Mouse (Mus musculus) neural tube, embryonic 13.5 days (tissue): ENCODE data around the gene Slc7a8. TPM values are rescaled to one million over a fixed set of nuclear protein-coding genes. Genes with fewer than 3 reads are reported as not detected.

Experiments used
- ATAC-seq: fragments of 200-750 bp; cut with Nextera tagmentation; 2 replicates; pipeline ENCODE4 v1.8.0; 2017; ENCODE audit warnings: low read depth, mild to moderate bottlenecking, moderate TSS enrichment, moderate library complexity
- H3K27ac ChIP-seq: fragments of 300-500 bp; sonication (generic); replicated peaks from 2 replicates; pipeline ENCODE4 v1.5.1; 2015; ENCODE audit warnings: moderate library complexity, mild to moderate bottlenecking, inconsistent platforms
- H3K27me3 ChIP-seq: fragments of 300-500 bp; sonication (generic); 2 replicates; pipeline ENCODE4 v1.6.1; 2015; ENCODE audit warnings: mild to moderate bottlenecking, inconsistent platforms
- H3K36me3 ChIP-seq: fragments of 300-500 bp; sonication (generic); 2 replicates; pipeline ENCODE4 v1.6.1; 2015; ENCODE audit warnings: mild to moderate bottlenecking, inconsistent platforms
- H3K4me1 ChIP-seq: fragments of 300-500 bp; sonication (generic); replicated peaks from 2 replicates; pipeline ENCODE4 v1.6.1; 2015; ENCODE audit warnings: inconsistent platforms
- H3K4me2 ChIP-seq: fragments of 300-500 bp; sonication (generic); 2 replicates; pipeline ENCODE4 v1.6.1; 2015; ENCODE audit warnings: inconsistent platforms, mild to moderate bottlenecking, moderate library complexity
- H3K4me3 ChIP-seq: fragments of 300-500 bp; sonication (generic); 2 replicates; pipeline ENCODE4 v1.5.1; 2015; ENCODE audit warnings: mild to moderate bottlenecking, inconsistent platforms
- H3K9ac ChIP-seq: fragments of 300-500 bp; sonication (generic); 2 replicates; pipeline ENCODE4 v1.6.1; 2015; ENCODE audit warnings: moderate library complexity, mild to moderate bottlenecking, inconsistent platforms
- H3K9me3 ChIP-seq: fragments of 300-500 bp; sonication (generic); 2 replicates; pipeline ENCODE4 v1.6.1; 2016; ENCODE audit warnings: inconsistent platforms
- WGBS: fragments of 180-500 bp; shearing (Covaris S2); methylation state at CpG from one replicate; pipeline ENCODE4 v1.1.7; 2015; 5-methylcytosine and 5-hydroxymethylcytosine counted together
- polyA plus RNA-seq: library from polyadenylated mRNA; unstranded; fragments of >200 nt; fragmentation: Nextera tagmentation; extraction: Ambion mirVana; gene quantifications from 2 replicates; pipeline ENCODE4 v1.2.1, GENCODE M21; 2015

Slc7a8 gene
- polyA plus RNA-seq, 1 experiment from 2014 or later = 4.4 TPM

DNA sequence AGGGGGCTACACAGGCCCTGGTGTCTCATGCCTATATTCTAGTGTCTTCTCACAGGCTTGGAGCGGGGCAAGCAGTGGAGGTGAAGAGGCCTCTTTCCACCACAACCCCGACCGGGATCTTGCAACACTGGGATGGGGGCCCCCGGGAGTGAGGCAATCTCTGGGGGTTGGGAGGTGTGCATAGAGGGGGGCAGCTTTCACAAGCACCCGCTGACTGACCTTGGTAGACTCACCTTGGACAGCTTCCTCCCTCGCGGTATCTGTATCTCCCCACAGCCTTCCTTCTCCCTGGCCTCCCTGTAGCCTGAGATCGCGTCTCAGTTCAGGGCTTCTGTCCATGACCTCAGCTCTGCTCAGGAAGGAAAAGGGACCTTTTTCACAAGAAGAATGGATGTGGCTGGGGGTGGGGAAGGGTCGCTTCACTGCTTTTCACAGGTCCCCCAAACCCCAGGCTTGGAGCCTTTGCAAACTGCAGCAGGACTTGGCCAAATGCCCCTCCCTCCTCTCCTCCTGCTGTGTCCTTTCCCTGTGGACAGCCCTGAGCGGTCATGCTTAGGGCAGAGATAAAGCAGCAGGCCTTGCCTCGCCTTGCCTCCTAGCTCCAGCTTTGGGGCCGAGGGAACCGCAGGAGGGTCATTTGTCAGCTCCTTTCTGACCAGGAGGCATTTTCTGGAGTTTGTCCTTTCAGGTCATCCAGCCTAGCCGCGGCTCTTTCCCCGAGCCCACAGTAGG is 75.0 kb downstream of the Slc7a8 start:
- Histone ChIP-seq H3K4me1 (no peaks in the 10 kb centered on the region), H3K9ac (no peak overlapping the region), H3K36me3 (no peaks in the 10 kb centered on the region), H3K4me3 (no peak overlapping the region), H3K27me3 (peaks cover 6% of the 10 kb centered on the region; the same call in 1 of the 2 replicates), H3K4me2 (no peak overlapping the region), H3K9me3 (no peaks in the 10 kb centered on the region), H3K27ac (no peak overlapping the region)
- 63% methylated on average over 17 of the region's 17 CpGs for WGBS
- no peak for ATAC-seq

DNA sequence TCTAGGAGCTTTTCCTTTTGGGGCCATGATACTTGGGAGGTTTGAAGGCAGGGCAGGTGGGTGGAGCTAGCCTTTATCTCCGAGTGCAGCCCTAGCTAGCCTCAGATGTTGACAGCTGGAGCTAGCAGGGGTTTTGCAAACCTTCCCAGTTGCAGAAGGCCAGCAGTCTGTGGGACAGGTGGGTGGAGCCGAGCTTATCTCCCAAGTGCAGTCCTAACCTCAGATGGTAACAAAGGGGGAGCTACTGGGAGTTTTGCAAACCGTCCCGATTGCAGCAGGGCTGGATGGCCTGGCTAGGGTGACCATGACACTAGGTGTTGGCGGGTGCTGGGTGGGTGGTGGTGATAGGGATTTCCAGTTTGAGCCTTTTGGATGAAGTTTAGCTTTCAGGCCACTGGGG is 75.9 kb downstream of the Slc7a8 start:
- no peak overlapping the region for H3K9ac ChIP-seq
- H3K4me2 ChIP-seq = no peak overlapping the region
- no peaks in the 10 kb centered on the region for H3K36me3 ChIP-seq
- ATAC-seq = no peak
- H3K9me3 ChIP-seq = no peaks in the 10 kb centered on the region
- 65% methylated on average over 5 of the region's 5 CpGs for WGBS
- peaks cover 6% of the 10 kb centered on the region; the same call in 1 of the 2 replicates for H3K27me3 ChIP-seq
- no peak overlapping the region for H3K4me3 ChIP-seq
- no peak overlapping the region for H3K27ac ChIP-seq
- H3K4me1 ChIP-seq = no peaks in the 10 kb centered on the region

DNA sequence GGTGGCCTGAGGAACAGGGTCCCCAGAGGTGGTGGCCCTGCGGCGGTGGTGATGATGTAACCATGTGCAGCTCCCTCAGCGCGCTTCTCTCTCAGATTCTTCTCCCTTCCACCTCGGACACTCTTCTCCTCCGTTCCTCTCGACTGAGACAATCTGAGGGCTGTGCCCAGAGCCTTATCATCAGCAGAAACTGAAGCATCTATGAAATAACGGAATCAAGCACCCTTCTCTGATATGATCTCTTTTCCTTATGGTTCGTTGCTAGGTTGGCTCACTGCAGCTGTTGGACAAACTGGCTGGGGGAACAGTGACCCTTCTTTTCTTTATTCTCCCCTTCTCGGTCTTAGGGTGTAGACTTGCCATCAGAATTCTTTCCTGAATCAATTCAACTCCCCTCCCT is 78.5 kb downstream of the Slc7a8 start:
- Histone ChIP-seq H3K9me3 (no peaks in the 10 kb centered on the region), H3K4me1 (no peaks in the 10 kb centered on the region), H3K27ac (no peak overlapping the region), H3K9ac (no peak overlapping the region), H3K27me3 (peaks cover 6% of the 10 kb centered on the region; the same call in 1 of the 2 replicates), H3K36me3 (no peaks in the 10 kb centered on the region), H3K4me3 (no peak overlapping the region), H3K4me2 (no peak overlapping the region)
- WGBS = 69% methylated on average over 10 of the region's 10 CpGs
- no peak for ATAC-seq

DNA sequence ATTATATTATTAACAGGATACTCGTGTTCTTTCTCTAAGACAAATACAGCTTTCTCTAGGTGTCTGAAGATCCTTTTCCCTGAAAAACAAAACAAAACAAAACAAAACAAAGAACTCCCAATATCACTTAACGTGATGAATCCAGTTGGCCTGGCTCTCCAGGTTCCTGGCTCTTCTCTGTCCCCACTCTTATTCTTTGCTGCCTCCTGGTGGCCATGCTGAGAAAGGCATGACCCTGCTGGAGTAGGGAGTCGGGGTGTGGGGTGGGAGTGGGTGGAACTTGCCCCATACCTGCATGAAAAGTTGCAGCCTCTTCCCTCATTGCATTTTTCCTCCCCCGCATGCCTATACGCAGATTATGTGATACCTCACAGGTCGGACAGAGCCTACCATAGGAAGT is 80.4 kb downstream of the Slc7a8 start:
- no peaks in the 10 kb centered on the region for H3K9me3 ChIP-seq
- WGBS = 12% methylated on average over 6 of the region's 6 CpGs
- no peaks in the 10 kb centered on the region for H3K4me1 ChIP-seq
- no peak overlapping the region for H3K4me2 ChIP-seq
- H3K4me3 ChIP-seq = no peak overlapping the region
- H3K27me3 ChIP-seq = peaks cover 6% of the 10 kb centered on the region; the same call in 1 of the 2 replicates
- 0 out of 2 replicates have a peak, but pooled peaks have one; percentile 32 for ATAC-seq
- no peak overlapping the region for H3K9ac ChIP-seq
- H3K27ac ChIP-seq = no peak overlapping the region
- no peaks in the 10 kb centered on the region for H3K36me3 ChIP-seq

DNA sequence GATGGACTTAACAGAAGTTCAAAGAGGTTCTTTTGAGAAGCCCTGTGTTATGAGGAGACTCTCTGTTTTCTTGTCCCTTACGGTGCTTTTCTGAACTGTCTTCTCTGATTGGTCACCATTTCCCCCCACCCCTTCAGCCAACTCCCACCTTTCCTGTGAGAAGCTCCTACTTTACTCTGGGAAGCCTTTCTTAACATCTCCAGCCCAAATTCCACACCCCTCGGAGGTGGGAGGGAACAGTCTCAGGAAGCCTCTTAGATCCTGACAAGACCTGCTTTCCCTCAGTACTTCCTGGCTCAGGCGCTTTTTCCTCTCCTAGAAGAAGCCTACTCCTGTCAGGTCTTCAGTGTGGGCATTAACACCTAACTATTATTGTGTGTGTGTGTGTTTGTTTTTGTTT is 82.2 kb downstream of the Slc7a8 start:
- no peaks in the 10 kb centered on the region for H3K4me1 ChIP-seq
- H3K4me2 ChIP-seq = no peak overlapping the region
- 0 out of 2 replicates have a peak, but pooled peaks cover 7% of the 10 kb centered on the region for H3K36me3 ChIP-seq
- peaks cover 6% of the 10 kb centered on the region; the same call in 1 of the 2 replicates for H3K27me3 ChIP-seq
- WGBS = 52% methylated on average over 3 of the region's 3 CpGs
- H3K9me3 ChIP-seq = no peaks in the 10 kb centered on the region
- H3K4me3 ChIP-seq = no peak overlapping the region
- H3K27ac ChIP-seq = no peak overlapping the region
- no peak overlapping the region for H3K9ac ChIP-seq
- no peak for ATAC-seq

DNA sequence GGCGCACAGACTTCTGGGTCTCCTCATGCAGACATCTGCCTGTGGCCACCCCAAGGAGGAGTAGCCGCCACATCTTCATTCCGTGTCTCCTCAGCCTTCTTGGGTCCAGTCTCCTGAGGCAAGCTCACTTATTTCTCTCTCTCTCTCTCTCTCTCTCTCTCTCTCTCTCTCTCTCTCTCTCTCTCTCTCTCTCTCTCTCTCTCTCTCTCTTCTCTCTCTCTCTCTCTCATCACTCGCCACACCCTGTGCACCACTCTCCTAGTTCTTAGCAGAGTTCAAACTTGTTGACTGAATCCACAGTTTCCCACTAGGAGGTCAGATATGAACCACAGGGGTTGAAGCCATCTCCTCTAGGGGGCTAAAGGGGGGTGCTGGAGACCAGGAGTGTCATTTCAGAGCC is 83.0 kb downstream of the Slc7a8 start, which contains the start of gene Gm29776:
Gm29776 (minus strand) TSS at position 101 of the 400 bp plus-strand sequence.
- ATAC-seq = no peak
- WGBS = 80% methylated on average over 3 of the region's 4 CpGs
- no peak within 1 kb of the TSS for H3K4me2 ChIP-seq
- peaks cover 14% of the 10 kb centered on the region for H3K36me3 ChIP-seq
- H3K4me3 ChIP-seq = no peak within 1 kb of the TSS
- H3K27me3 ChIP-seq = peaks cover 6% of the 10 kb centered on the region; the same call in 1 of the 2 replicates
- H3K9ac ChIP-seq = no peak within 1 kb of the TSS
- no peak within 1 kb of the TSS for H3K27ac ChIP-seq
- no peaks in the 10 kb centered on the region for H3K4me1 ChIP-seq
- H3K9me3 ChIP-seq = no peaks in the 10 kb centered on the region

DNA sequence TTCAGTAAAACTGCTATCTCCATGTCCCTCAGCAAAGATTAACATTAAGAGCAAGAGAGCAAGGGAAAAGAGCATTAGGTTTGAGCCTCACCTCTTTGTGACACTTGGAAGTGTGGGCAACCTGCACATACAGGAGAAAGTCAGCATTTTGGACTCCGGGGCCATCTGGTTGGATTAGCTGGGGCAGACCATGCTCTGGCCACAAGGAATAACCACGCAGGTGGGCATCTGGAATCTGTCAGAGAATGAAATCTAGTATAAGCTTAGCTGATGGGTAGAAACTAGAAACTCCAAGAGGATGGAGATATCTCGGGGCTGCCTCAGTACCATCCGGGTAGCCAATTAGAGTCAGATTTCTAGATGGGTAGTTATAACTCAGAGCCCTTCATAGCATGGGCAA is 85.0 kb downstream of the Slc7a8 start:
- Histone ChIP-seq H3K27ac (no peak overlapping the region), H3K4me1 (no peaks in the 10 kb centered on the region), H3K36me3 (peaks cover 28% of the 10 kb centered on the region), H3K4me2 (no peak overlapping the region), H3K4me3 (no peak overlapping the region), H3K9ac (no peak overlapping the region), H3K9me3 (no peaks in the 10 kb centered on the region), H3K27me3 (no peaks in the 10 kb centered on the region)
- WGBS = 91% methylated on average over 4 of the region's 4 CpGs
- no peak for ATAC-seq

DNA sequence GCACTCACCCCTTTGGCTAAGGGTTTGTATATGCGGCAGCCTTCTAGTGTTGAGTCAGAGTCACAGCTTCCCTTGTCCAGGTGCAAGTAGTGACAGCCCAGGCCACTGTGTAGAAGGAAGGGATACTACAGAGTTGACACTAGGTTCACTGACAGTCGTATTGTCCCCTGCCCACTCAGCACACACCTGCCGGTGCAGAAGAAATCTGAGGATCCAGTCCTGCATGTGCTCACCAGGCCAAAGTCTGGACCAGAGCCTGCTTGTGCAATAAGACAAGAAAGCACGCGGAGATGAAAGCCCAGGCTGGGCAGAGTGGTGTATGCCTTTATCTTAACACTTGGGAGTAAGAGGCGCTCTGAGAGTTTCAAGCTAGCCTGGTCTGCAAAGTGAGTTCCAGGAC is 86.7 kb downstream of the Slc7a8 start:
- Histone ChIP-seq H3K27me3 (no peaks in the 10 kb centered on the region), H3K4me2 (no peak overlapping the region), H3K9ac (no peak overlapping the region), H3K27ac (no peak overlapping the region), H3K4me1 (no peaks in the 10 kb centered on the region), H3K36me3 (peaks cover 39% of the 10 kb centered on the region), H3K4me3 (no peak overlapping the region), H3K9me3 (no peaks in the 10 kb centered on the region)
- no peak for ATAC-seq
- 87% methylated on average over 6 of the region's 6 CpGs for WGBS

DNA sequence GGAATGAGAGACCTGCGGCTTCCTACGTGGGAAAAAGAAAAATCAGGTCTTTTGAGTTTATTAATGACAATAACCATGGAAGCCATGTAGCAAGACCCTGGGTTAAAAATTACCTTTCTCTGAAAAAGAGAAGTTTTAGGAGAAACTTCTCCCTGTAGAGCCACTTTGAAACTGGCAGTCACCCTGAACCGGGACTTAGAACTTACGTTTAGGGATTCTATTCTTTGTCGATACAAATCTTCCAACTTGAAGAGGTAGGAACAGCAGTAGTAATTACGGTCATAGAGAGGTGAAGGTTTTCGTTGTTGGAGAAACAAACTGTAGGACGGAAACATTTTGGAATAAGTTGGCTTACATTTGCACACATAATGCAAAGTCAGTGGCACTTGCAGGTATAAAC is 94.5 kb downstream of the Slc7a8 start:
- Histone ChIP-seq H3K27ac (peak overlapping the region; percentile 63; the same call in 1 of the 2 replicates), H3K27me3 (no peaks in the 10 kb centered on the region), H3K9me3 (no peaks in the 10 kb centered on the region), H3K9ac (peak overlapping the region; percentile 75), H3K4me3 (peak overlapping the region; percentile 77), H3K4me2 (peak overlapping the region; percentile 69), H3K36me3 (peaks cover 37% of the 10 kb centered on the region), H3K4me1 (peaks cover 49% of the 10 kb centered on the region)
- no peak for ATAC-seq
- 7% methylated on average over 8 of the region's 8 CpGs for WGBS

DNA sequence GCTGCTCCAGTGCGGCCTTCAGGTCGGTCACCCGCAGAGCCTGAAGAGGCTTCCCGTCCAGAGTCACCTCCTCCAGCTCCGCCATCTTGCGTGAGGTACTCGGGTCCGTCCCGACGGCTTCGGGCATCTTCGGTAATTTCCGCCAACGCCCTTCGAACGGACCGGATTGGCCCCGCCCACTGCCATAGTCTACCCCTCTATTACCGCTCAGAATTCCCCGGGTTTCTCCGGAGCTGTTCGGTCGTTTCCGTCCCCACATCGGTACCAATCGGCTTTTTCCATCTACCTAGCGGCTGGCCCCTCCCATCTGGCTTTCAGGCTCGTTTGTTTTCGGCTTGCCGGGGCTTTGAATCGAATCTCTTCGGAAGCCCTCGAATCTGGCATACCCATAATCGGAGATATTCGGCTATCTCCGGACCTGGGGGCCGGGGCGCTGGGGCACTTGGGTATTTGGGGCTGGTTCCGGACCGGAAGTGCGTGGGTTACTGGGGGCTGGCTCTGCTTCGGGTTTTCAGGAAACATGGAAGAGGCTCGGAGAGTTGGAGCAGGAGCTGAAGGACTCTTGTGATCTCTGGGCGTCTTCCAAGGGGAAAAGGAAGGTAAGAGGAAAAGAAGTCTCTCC is 95.1 kb downstream of the Slc7a8 start, which contains the start of gene Acin1:
Acin1 (minus strand) TSS at position 410 of the 622 bp plus-strand sequence.
- peak within 1 kb of the TSS; percentile 87 for H3K9ac ChIP-seq
- peaks cover 49% of the 10 kb centered on the region for H3K4me1 ChIP-seq
- peak within 1 kb of the TSS; percentile 69 for H3K4me2 ChIP-seq
- peaks cover 42% of the 10 kb centered on the region for H3K36me3 ChIP-seq
- H3K9me3 ChIP-seq = no peaks in the 10 kb centered on the region
- no peaks in the 10 kb centered on the region for H3K27me3 ChIP-seq
- peak; percentile 98 for ATAC-seq
- peak within 1 kb of the TSS; percentile 77 for H3K4me3 ChIP-seq
- WGBS = under 1% methylated on average over 44 of the region's 44 CpGs
- peak within 1 kb of the TSS; percentile 95 for H3K27ac ChIP-seq

DNA sequence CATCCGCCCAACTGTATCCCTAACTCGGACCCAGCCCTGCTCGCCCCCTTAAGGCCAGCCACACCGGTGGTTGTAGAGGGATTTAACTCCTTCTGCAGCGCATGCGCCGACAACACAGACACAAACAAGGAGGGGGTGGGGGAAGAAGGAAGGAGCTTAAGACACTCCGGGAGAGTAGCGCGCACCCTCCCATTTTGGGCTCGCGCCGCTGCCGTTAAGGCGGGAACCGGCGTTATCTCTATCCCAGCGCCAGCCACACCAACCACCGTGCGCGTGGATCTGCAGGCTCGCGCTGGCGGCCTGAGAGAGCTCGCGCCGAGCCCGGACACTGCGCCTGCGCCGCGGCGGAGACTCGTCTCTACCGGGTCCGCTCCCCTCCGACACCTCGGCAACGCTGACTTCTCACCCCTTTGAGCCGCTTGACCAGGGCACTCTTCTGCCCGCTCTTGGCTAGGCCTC is 95.7 kb downstream of the Slc7a8 start, which contains the start of gene 1700123O20Rik:
1700123O20Rik (plus strand) TSS at position 154 of the 459 bp plus-strand sequence.
- Histone ChIP-seq H3K9me3 (no peaks in the 10 kb centered on the region), H3K4me3 (peak within 1 kb of the TSS; percentile 77), H3K27me3 (no peaks in the 10 kb centered on the region), H3K36me3 (peaks cover 46% of the 10 kb centered on the region), H3K4me2 (peak within 1 kb of the TSS; percentile 69), H3K9ac (peak within 1 kb of the TSS; percentile 87), H3K27ac (peak within 1 kb of the TSS; percentile 95), H3K4me1 (peaks cover 49% of the 10 kb centered on the region)
- under 1% methylated on average over 41 of the region's 41 CpGs for WGBS
- ATAC-seq = peak; percentile 85

DNA sequence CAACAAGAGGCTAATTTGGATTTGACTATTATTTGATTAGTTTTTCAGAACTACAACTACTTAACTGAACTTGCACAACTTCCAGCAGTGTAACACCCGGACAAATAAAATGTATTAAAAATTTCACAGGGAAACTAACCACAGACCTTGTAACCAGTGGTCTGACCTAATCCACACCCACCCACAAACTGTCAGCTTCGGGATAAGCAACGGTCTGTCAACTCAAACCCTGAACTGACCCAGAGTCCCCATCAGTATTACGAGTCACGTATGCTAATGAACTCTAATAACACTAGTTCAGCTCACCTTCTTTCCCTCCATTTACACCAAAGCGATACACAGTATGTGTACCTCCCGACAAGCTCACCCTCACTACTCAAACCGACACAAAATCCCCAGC is 96.3 kb downstream of the Slc7a8 start:
- Histone ChIP-seq H3K9me3 (no peaks in the 10 kb centered on the region), H3K4me2 (peak overlapping the region; percentile 67), H3K9ac (peak overlapping the region; percentile 87), H3K27me3 (no peaks in the 10 kb centered on the region), H3K27ac (peak overlapping the region; percentile 95; the same call in 1 of the 2 replicates), H3K4me3 (peak overlapping the region; percentile 77), H3K4me1 (peaks cover 49% of the 10 kb centered on the region), H3K36me3 (peaks cover 44% of the 10 kb centered on the region)
- no peak for ATAC-seq
- 13% methylated on average over 8 of the region's 8 CpGs for WGBS
